Mouse (Mus musculus) thymus, adult 2 months (tissue): ENCODE measurements around the gene Stum. TPM values are rescaled to one million over a fixed set of nuclear protein-coding genes. Genes with fewer than 3 reads are reported as not detected.

Experiments
- DNase-seq: peaks from one replicate; pipeline ENCODE4 v3.0.0; 2021
- H3K27ac ChIP-seq: fragments of 200-500 bp; 2 replicates; pipeline ENCODE4 v1.5.1; 2012; ENCODE audit warnings: low read length, control low read depth; ENCODE audit not compliant: control insufficient read depth, insufficient read depth
- H3K27me3 ChIP-seq: fragments of 200-500 bp; 2 replicates; pipeline ENCODE4 v1.6.1; 2012; ENCODE audit warnings: mild to moderate bottlenecking, low read length, moderate library complexity, mixed read lengths; ENCODE audit not compliant: control insufficient read depth, insufficient read depth
- H3K36me3 ChIP-seq: fragments of 200-500 bp; 2 replicates; pipeline ENCODE4 v1.6.1; 2012; ENCODE audit warnings: mild to moderate bottlenecking, low read length, moderate library complexity; ENCODE audit not compliant: control insufficient read depth, insufficient read depth
- H3K4me1 ChIP-seq: fragments of 200-500 bp; replicated peaks from 2 replicates; pipeline ENCODE4 v1.6.1; 2012; ENCODE audit warnings: low read length; ENCODE audit not compliant: control insufficient read depth, insufficient read depth
- H3K4me3 ChIP-seq: fragments of 200-500 bp; 2 replicates; pipeline ENCODE4 v1.5.1; 2012; ENCODE audit warnings: mild to moderate bottlenecking, low read length, control low read depth, moderate library complexity; ENCODE audit not compliant: control insufficient read depth, insufficient read depth
- CTCF ChIP-seq: fragments of 200-500 bp; IDR thresholded peaks from 2 replicates; pipeline ENCODE4 v1.5.1; 2012; ENCODE audit warnings: mild to moderate bottlenecking, control low read depth, low read length, moderate library complexity, borderline replicate concordance; ENCODE audit not compliant: control insufficient read depth, poor library complexity, insufficient read depth; ENCODE audit errors: extremely low read depth
- POLR2A ChIP-seq: fragments of 200-500 bp; IDR thresholded peaks from 2 replicates; pipeline ENCODE4 v1.6.1; 2012; ENCODE audit warnings: mild to moderate bottlenecking, low read length, control low read depth, moderate library complexity; ENCODE audit not compliant: control insufficient read depth, poor library complexity, insufficient read depth; ENCODE audit errors: extremely low read depth
- WGBS: fragments of 180-500 bp; shearing (Covaris S2); methylation state at CpG from one replicate; pipeline ENCODE4 v1.1.7; 2018; 5-methylcytosine and 5-hydroxymethylcytosine counted together
- polyA plus RNA-seq: library from polyadenylated mRNA; depleted of rRNA; stranded (reverse); fragments of >200 nt; gene quantifications from 2 replicates; pipeline ENCODE4 v1.2.3, GENCODE M21; 2012; rRNA removed

The Stum gene
- polyA plus RNA-seq, 1 experiment, result 1.3 TPM

DNA sequence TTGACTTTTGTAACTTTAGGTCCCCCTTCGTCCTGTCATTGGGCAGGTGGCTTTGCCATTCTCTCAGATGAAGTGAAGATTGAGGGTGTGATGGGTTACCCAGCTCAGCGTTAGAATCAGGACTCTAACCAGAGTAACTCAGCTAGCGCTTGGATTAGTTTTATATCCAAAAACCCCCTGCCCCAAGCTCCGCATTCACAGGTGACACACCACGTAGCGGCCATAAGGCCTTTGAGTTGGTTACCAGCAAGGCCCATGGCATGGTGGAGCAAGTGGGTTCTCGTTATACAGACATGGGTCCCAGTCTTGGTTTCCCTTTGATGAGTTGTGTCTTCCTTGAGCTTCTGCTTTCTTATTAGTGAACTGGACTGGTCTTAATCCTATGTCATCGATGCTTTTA is 99.4 kb downstream of the Stum start:
- H3K27me3 ChIP-seq, result no peaks in the 10 kb centered on the region
- WGBS, result 95% methylated on average over 8 of the region's 8 CpGs
- no peak for DNase-seq
- H3K4me1 ChIP-seq, result peaks cover 24% of the 10 kb centered on the region
- H3K27ac ChIP-seq, result no peak overlapping the region
- no peak overlapping the region for H3K4me3 ChIP-seq
- no peaks in the 10 kb centered on the region for H3K36me3 ChIP-seq
- TF ChIP-seq POLR2A (no peak), CTCF (no peak)

Other genes starting within 250 kb of the Stum start
- 35.2 and 39.9 TPM in 2 replicates for gene Psen2, start 220.1 kb downstream of the Stum start, polyA plus RNA-seq
- 69.0 and 73.0 TPM in 2 replicates for gene Itpkb, start 153.0 kb downstream of the Stum start, polyA plus RNA-seq
- gene Parp1, start 85.4 kb upstream of the Stum start, polyA plus RNA-seq, result 49.6 and 57.3 TPM in 2 replicates
- gene Lin9, start 157.6 kb upstream of the Stum start, polyA plus RNA-seq, result 16.9 and 21.6 TPM in 2 replicates
- gene Mixl1, start 213.5 kb upstream of the Stum start, polyA plus RNA-seq, result 0.13 and 0.52 TPM in 2 replicates
- 14.8 and 16.7 TPM in 2 replicates for gene Acbd3, start 242.5 kb upstream of the Stum start, polyA plus RNA-seq